Mouse (Mus musculus): ENCODE measurements around the gene Cdkal1.

The Cdkal1 gene

DNA sequence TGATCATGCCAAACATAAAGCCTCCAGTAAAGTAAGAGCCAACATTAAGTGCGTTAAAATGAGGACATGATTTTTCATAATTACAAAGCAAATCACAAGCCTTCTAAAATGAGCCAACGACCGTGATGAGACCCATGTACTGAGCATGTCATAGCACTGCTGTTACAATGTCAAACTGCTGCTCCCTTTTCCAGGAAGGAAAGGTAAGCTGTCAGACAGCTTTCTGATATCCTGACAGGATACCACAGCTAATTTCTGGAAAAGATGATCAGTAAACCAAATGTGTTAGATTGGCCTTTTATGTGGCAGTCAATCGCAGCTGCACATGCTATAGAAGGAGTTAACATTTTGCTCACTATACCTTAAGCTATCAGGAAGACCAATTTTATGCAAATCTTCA, 44.7 kb downstream of the Cdkal1 start:
- DNase-seq (ENCODE audit: low spot score in 2 of 2), result no peak

DNA sequence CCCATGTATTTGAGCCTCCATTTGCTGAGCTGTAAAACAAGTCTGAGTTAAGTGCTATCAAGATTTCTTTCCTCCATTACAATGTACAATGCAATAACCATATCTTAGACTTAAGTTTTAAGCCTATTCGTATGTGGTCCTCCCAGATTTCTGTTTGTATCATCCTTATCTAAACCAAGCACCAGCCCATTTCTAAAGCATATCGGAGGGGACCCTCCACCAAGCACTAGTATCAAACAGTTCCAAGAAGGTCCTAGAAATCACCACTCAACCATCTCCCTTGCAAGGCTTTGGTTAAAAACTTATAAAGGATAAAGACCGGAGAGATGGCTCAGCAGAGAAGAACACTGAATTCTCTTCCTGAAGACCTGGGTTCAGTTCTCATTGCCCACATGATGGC, 47.1 kb downstream of the Cdkal1 start:
- no peak for DNase-seq (ENCODE audit: low spot score in 2 of 2)

DNA sequence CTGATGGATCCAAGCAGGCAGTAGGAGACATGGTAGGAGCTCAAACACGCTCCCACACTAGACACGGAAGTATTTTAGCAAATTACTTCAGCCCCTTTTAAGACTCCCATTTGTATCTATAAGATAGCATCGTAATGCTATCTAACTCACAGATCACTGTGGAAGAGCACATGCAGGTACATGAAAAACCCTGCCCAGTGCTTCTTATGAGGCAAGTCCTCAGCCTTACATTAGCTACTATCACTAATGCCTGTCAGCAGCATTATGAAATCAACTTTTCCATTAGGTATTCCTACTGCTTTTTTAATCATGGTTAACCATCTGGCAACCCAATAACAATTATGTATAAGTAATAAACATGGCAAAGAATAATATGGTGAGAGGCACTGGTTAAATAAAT, 47.5 kb downstream of the Cdkal1 start:
- no peak for DNase-seq (ENCODE audit: low spot score in 2 of 2)

DNA sequence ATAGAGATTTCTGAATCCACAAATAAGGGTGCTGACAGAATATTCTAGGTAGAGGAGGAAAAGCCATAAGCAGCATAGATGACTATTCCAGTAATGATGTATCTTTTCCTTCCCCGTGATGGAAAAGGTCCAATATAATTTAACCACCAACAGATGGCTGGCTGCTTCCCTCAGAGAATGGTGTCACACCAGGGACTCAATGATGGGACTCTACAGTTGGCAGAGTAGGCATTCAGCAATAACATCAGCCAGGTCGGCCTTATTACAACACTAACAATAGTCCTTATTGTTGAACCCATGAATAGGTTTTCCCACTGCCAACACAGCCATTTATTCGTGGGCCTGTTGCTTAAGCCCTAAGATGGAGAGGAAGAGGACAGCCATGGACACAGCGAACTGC, 48.6 kb downstream of the Cdkal1 start:
- no peak for DNase-seq (ENCODE audit: low spot score in 2 of 2)

DNA sequence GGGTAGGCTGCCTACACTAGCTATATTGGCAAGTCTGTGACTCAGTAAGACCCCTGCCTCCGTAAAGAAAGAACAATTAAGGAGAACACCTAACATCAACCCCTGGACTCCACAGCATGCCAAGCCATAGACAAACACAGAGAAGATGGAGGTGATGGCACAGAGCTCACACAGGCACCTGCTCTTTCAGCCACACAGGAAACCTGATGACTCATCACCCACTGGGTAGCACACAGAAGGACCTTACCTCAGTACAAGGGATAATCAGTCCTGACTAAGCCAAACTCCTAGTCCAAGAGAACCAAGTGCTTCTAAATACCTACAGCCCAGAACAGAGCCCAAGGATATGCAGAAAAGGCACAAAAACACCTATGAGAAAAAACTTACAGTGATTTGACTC, 50.2 kb downstream of the Cdkal1 start:
- no peak for DNase-seq (ENCODE audit: low spot score in 2 of 2)

DNA sequence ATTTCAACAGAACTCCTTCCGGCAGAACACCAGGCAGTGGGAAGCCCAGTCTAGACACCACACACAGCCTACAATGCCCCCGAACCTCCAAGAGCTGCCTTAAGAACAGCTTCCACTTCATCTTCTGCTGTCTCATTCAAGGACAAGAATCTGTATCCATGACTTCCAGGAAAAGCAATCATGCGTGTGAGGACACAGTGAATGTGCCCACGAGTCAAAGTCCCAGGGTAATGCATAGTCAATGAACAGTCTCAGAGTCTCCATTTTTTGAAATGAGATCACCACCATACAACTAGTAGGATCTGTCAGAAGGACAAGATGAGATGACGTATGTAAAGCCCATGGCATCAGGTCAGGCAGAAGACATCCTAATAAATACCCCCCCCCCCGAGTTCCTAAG, 51.4 kb downstream of the Cdkal1 start:
- DNase-seq (ENCODE audit: low spot score in 2 of 2), result no peak

DNA sequence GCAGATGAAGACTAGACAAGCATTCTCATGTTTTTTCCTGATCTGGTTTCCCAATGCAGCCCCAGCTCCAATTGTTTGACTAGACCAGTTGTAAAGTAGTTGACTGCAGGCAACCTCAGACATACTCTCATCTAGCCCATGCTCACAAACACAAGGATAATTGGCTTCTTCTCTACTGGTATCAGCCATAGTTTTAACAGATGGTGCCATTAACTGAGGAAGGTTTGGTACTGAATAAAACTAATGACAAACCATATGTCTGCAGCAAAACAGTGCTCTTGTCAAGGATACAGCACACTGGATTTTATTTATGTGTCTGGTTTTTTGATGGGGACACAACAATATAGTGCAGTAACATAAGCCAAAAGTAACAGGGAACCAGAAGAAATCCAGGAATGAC, 52.8 kb downstream of the Cdkal1 start:
- no peak for DNase-seq (ENCODE audit: low spot score in 2 of 2)

DNA sequence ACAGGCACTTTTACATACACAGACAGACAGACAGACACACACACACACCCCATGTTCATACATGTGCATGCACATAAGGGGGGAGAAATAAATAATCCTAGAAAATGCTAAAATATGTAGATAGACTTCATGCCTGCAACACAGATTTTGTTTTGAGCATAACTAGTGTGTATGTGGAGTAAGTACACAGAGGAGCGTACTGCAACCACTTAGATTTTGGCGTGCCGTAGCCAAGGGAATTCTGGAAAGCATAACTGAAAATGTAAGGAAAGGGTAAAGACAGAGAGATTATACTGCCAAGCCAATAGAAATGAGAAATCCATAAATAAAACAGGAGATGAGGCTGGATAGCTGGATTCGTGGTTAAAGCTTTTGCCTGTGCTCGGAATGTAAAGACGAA, 55.4 kb downstream of the Cdkal1 start:
- DNase-seq (ENCODE audit: low spot score in 2 of 2), result no peak

DNA sequence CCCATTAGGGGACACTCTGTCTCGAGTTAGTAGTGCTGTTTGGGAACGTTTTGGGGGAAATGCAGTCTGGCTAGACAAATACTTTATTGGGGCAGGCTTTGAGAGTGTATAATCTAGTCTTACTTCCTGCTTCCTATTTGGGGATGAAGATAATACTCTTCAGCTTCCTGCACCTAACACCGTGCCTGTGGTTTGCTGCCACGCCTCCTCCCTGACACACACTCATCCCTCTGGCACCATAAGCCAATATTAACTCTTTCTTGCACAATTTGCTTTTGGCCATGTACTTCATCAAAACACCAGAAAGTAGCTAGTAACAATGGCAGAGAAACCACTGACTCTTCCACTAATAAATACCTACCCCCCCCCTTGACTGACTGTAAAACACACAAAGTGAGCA, 63.4 kb downstream of the Cdkal1 start:
- no peak for DNase-seq (ENCODE audit: low spot score in 2 of 2)

DNA sequence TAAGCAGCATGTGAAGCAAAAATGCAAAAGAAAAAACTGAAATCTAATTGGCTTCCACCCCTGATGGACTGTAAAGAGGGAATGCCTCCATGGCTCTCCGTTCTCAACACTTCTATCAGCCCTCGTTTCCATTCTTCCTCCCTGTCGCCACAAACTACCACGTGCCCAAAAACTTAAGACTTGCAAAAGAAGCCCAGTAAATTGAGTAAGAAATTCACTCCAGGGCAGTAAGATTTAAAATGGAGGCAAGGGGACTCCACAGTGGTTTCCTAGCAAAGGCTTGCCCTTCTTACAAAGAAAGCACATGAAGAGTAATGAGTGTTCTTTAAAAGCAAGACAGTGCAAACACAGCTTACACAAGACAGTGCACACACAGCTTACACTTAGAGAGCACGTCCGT, 64.0 kb downstream of the Cdkal1 start:
- DNase-seq (ENCODE audit: low spot score in 2 of 2), result no peak

DNA sequence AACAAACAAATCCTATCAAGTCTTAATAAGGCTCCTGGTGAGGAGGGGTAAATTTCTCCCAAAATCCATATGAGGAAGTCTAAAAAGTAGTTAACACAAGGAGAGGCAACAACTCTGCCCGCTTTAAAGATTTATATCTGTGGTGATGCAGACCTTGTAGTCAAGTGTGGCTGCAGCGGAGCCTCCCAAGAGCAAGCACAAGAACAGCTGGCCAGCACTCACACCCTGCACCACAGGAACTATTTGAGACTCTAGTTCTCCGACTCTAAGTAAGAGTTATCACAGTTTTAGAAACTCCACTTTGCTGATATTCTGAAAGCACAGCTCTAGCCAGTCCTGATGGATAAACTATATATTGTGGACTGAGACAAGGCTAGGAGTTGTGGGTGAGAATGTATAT, 68.5 kb downstream of the Cdkal1 start:
- no peak for DNase-seq (ENCODE audit: low spot score in 2 of 2)

DNA sequence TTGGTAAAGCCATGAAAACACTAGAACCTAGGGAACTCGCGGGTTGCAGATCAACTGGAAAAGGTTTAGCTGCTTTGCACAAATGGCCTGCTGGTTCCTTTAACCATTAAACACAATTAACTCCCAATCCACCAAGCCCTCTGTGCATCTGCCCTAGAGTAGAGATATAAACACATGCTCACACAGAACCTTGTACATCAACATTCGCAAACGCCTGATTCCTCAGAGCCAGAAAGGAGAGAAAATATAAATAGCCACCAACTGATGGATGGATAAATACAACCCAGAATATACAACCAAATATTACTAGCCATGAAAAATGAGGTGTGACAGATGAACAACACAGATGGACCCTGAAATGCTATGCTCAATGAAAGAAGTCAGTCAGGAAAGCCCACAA, 70.6 kb downstream of the Cdkal1 start:
- no peak for DNase-seq (ENCODE audit: low spot score in 2 of 2)

DNA sequence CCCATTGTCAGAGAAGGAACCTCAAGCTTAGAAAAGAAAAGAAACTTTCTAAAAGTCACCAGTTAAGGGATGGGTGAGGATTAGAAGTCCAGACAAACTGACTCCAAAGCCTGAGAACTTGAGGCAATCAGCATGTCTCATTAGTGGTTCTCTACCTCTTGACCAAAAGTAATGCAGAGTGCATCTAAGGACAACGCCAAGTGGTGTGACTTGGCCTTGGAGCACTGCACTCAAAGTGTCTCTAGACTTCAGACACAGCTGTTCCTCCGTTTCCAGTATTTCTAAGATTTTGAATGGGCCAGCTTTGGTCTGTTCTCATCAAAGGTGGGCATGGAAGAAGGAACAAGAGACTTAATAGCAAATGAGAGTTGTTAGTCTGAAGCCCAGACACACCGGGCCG, 74.1 kb downstream of the Cdkal1 start:
- no peak for DNase-seq (ENCODE audit: low spot score in 2 of 2)

DNA sequence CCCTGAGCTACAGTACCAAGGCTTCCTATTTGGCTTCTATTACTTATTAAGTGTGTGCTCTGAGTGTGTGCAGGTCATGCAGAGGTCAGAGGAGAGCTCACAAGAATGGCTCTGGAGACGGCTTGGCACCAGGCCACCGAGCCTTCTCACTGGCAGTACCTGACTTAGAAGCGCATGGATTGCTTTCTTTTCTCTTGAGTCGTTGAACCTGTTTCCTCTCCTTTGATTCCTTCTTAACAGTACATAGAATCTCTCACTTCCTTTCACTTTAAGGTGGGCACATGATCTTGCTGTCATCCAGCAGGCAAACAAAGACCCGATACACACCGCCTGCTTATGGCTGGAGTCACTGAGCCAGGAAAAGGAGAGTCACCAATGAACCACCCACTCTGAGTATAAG, 74.8 kb downstream of the Cdkal1 start:
- no peak for DNase-seq (ENCODE audit: low spot score in 2 of 2)

DNA sequence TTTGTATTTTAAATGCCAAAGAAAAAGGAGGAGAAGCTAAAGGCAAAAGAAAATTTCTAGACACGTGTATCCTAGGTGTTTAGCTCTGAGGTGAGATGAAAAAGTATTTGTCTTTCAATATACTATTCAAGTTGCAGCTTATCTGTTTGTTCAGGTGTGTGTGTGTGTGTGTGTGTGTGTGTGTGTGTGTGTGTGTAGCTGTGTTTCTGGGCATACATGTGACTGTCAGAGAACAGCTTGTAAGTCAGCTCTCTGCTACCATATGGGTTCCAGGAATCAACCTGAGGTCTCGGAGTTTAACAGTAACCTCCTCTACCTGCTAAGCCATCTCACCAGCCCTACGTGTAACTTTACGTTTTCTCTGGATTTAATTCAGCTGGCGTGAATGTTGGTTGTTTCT, 76.0 kb downstream of the Cdkal1 start:
- no peak for DNase-seq (ENCODE audit: low spot score in 2 of 2)

DNA sequence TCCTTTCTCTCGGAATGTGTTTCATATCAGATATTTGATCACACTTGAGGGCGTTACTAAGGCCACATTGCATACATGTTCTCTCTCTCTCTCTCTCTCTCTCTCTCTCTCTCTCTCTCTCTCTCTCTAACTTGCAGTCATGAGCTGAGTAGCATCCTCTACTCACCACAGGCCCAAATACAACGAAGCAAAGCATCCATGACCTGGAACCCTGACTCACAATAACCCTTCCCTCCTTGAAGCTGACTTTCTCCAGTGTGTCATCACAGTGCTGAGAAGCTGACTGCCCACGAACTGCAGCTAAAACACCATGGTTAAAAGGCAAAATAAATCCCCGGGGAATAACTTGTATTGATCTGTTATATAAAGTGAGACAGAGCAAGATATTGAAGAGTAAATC, 76.4 kb downstream of the Cdkal1 start:
- no peak for DNase-seq (ENCODE audit: low spot score in 2 of 2)

DNA sequence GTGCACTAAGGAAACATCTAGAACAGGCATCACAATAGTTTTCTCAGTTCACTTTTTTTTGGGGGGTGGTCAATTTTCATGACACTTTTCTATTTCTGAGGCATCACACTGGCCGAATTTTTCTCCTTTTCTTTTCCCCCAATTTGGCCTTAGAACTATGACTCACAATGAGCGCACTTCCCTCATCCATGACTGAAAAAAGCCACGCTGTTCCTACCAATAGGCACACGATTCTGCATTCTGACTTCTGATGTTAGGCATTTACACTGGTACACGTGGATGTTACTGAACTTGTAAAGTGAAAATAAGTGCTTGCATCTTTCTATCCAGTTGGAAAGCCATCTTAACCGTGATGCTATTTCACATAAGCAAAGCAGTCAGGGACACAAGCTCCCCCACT, 77.3 kb downstream of the Cdkal1 start:
- no peak for DNase-seq (ENCODE audit: low spot score in 2 of 2)

DNA sequence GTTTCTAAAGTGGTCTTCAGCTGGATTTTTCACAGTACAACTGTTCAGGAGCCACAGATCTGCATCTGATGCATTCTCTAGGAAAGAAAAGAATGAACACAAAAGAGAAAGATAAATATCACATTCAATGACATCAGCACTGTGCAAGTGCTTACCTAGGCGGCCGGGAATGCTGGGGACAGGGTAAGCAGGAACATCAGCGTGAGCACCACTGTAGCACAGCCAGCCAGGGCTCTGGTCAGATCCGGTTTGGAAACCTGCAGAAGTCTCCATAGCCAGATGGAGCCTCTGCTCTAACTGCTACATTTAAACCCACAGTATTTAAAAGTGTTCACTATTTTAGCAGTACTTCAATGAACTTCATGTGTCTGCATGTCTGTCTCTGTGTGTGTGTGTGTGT, 78.2 kb downstream of the Cdkal1 start:
- DNase-seq (ENCODE audit: low spot score in 2 of 2), result no peak

DNA sequence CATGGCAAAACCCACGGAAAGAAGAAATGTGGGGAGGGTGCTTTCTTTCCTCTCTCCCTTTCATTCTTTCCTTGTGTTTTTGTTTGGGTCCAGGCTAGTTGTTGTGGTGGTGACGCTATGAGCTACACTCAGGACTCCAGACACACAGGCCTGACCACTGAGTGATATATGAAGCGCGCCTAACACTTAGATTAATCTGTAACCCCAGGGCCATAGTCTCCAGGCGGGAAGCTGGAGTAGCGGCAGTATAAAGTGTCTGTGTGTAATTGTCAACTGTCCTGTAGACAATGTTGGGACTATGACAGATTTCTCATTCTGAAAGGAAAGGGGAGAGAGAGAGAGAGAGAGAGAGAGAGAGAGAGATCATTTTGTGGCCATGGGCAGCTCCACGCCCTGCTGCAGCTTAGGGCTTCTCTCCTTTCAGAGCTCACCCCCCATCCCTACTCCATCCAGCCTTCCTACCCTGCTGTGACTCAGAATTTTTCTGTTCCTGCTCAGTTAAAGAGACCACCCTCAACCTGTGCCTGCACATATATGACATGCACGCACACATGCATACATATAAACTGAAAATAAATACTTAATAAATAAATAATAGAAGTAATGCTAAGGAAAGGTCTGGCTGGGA, 79.8 kb downstream of the Cdkal1 start:
- no peak for DNase-seq (ENCODE audit: low spot score in 2 of 2)

DNA sequence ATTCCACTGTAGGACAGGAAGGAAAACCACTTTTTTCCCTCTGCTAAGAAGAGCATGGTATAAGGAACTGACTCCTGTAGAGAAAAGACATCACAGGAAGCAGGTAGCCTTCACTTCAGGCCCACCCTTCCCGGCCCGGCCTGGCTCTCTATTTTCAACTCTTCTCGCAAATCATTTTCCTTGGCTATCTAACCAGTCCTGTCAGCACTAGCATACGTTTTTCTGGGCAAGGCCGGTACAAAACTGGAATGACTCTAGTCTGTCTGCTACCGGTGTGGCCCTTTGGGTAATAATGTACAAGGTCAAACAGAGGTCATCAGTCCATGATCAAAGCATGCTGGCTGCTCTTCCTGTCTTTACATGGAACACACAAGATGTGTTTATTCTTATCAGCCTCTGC, 81.9 kb downstream of the Cdkal1 start:
- DNase-seq (ENCODE audit: low spot score in 2 of 2), result no peak

DNA sequence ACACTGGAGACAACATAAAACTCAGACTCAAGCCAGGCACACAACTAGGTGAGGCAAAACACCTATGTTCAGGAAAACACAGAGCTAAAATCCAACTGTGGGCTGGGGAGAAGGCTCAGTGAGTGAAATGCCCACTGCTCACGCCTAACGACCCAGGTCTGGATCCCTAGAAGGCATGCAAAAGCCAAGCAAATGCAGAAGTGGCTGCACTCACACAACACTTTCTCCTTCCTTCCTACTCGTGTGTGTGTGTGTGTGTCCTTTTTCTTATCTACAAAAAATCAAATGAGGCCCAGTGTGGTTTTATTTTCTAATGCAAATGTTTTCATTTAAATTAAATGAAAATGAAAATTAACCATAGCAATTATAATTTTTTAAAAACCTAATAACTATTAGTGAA, 82.5 kb downstream of the Cdkal1 start:
- DNase-seq (ENCODE audit: low spot score in 2 of 2), result no peak

DNA sequence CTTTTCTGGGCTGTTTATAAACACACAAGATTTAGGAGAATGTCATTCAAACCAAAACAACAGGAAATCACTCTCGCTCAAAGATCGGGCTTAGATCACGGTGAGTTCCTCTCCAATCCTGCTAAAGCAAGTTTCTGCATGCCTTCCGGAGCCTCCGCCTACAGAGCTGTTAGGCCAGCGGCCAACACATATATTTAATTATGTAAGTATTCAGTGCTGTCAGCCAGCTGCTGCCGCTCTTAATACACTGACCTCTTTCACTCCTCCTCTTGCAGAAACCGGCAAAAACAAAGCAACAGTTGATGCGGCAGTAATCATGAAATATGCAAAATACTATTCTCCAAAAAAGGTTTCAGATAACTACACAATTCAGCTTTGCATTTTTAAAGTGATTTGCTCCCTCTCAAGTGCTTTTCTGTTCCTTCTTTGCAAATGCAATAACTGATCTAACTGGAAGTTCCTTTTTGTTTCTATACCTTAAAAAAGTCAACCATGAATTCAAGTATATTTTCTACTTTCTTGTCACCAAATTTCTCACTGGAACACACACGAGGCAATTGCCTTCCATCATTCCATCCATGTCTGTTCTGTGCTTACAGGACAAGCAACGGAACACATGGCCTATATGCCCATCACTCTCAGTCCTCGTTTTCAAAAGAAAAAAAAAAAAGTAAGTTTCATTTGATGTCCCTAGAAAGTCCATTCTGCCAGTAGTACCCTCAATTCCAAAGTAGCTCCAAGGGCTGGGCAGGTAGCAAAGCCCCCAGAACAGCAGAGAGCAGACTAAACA, 85.6 kb downstream of the Cdkal1 start:
- DNase-seq (ENCODE audit: low spot score in 2 of 2), result peak in 1 of 2 experiments; percentile 11

DNA sequence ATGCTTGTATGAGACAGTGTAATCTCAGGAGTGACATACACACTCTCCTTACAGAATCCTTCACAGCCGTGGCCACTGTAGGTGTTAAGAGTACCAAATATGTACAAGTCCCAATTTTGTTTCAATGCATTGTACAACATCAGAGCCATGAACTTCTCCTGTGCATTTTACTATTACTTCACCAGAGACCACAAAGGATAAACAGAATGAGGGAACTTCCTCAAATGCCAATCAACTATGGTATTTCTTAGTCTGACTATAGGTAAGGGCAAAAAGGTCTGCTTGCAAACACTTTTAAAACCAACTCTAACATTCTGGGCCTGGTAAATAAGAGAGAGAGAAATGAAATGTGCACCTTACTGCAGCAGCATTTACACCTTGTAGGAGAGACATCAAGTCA, 87.4 kb downstream of the Cdkal1 start:
- no peak for DNase-seq (ENCODE audit: low spot score in 2 of 2)

DNA sequence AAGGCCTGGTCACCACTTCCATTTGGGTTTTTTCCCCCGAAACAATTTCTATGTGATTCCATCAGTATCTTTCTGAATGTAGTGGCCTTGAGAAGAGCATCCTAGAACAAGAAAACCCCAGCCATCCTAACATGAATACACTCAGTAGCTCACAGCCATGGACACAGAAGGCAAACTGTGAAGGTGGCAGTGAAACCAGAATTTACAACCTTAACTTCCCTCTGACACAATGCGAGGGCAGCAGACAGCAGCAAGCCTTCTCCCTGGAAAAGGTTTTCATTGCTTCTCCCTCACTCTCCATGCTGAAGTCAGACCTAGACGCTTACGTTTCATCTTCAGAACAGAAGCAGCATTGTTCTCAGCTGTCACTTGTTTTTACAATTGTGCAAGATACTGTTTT, 87.9 kb downstream of the Cdkal1 start:
- DNase-seq (ENCODE audit: low spot score in 2 of 2), result no peak

All from spleen, postnatal 14 days (tissue).